Mouse (Mus musculus): ENCODE measurements around the gene Shank3.

DNA sequence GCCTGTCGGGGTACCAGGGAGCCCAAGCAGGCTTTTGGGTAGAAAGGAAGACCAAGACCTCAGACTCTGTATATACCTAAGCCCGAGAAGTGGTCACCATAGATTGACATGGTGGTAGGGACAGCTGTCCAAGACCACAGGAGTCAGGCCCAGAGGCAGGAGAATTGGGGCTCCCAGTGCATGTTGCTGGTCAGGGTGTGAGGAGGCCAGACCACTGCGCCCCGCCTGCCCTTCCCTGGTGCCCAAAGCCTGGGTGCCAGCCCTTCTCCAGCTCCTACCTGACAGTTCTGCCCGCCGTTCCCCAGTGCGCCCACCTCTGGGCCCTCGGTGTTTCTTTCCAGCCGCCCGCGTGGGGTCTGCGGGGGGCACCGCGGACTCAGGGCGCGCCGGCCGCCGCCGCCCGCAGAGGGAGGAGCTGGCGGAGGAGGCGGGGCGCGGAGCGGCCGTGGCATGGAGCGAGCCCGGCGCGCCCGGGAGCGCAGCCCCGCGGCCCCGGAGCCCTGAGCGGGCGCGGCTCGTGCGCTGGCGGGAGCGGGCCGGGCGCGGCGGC, 23.9 kb downstream of the Shank3 start:
- TF ChIP-seq CTCF (IDR thresholded peaks at IDR 0.05) (no peak), EP300 (IDR thresholded peaks at IDR 0.05) (no peak)
